Mouse (Mus musculus) cerebellum, adult 2 months (tissue): ENCODE measurements around the gene Ccl3. TPM values are rescaled to one million over a fixed set of nuclear protein-coding genes. Genes with fewer than 3 reads are reported as not detected.

Experiments used
- DNase-seq, 2 experiments: peaks; one replicate each; pipeline ENCODE4 v3.0.0; 2021
- H3K27ac ChIP-seq: fragments of 200-500 bp; 2 replicates; pipeline ENCODE4 v1.5.1; 2012; ENCODE audit warnings: low read length, control low read depth, inconsistent platforms; ENCODE audit not compliant: insufficient read depth
- H3K27me3 ChIP-seq: fragments of 200-500 bp; 2 replicates; pipeline ENCODE4 v1.6.1; 2012; ENCODE audit warnings: inconsistent platforms, mild to moderate bottlenecking, low read length, moderate library complexity; ENCODE audit not compliant: control insufficient read depth, insufficient read depth
- H3K4me1 ChIP-seq: fragments of 200-500 bp; 2 replicates; pipeline ENCODE4 v1.6.1; 2011; ENCODE audit warnings: low read length; ENCODE audit not compliant: control insufficient read depth, insufficient read depth
- H3K4me3 ChIP-seq: fragments of 200-500 bp; replicated peaks from 2 replicates; pipeline ENCODE3; 2011; ENCODE audit warnings: mild to moderate bottlenecking, low read depth, low read length, control low read depth; ENCODE audit not compliant: insufficient read depth
- CTCF ChIP-seq: fragments of 200-500 bp; IDR thresholded peaks from 2 replicates; pipeline ENCODE4 v1.5.1; 2011; ENCODE audit warnings: low read depth, mild to moderate bottlenecking, control low read depth, low read length, moderate library complexity, borderline replicate concordance; ENCODE audit not compliant: insufficient read depth
- POLR2A ChIP-seq: fragments of 200-500 bp; IDR thresholded peaks from 2 replicates; pipeline ENCODE4 v1.6.1; 2011; ENCODE audit warnings: low read length, control low read depth, borderline replicate concordance; ENCODE audit not compliant: insufficient read depth
- WGBS: fragments of 180-500 bp; shearing (Covaris S2); methylation state at CpG from one replicate; pipeline ENCODE4 v1.1.7; 2018; 5-methylcytosine and 5-hydroxymethylcytosine counted together
- polyA plus RNA-seq: library from polyadenylated mRNA; depleted of rRNA; stranded (reverse); fragments of >200 nt; gene quantifications from 2 replicates; pipeline ENCODE4 v1.2.3, GENCODE M21; 2012

Gene Ccl3
- polyA plus RNA-seq, 1 experiment, result 0.25 TPM

DNA sequence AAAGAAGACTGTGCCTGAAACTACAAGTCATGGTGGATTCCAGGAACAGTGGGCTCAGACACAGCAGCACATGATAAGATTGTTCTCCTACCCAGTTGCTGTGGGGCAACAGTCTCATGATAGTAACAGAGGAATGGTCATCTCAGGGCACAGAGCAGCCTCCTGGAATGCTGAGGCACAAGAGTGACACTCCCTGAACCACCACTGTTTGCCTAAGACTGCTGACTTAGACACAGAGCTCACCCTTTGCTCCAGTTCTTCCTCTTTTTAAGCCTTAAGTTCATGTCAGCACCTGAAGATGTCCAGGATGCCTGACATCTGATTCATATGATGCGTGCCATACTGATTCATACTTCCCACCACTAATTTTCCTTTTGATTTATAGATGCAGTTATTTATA, 32.6 kb downstream of the Ccl3 start:
- no peak for TF ChIP-seq POLR2A
- TF ChIP-seq CTCF, result no peak
- Histone ChIP-seq H3K4me1 (no peaks in the 10 kb centered on the region), H3K27ac (no peak overlapping the region), H3K4me3 (no peak overlapping the region), H3K27me3 (no peaks in the 10 kb centered on the region)
- DNase-seq, result no peak
- 94% methylated on average over 1 of the region's 1 CpGs for WGBS

DNA sequence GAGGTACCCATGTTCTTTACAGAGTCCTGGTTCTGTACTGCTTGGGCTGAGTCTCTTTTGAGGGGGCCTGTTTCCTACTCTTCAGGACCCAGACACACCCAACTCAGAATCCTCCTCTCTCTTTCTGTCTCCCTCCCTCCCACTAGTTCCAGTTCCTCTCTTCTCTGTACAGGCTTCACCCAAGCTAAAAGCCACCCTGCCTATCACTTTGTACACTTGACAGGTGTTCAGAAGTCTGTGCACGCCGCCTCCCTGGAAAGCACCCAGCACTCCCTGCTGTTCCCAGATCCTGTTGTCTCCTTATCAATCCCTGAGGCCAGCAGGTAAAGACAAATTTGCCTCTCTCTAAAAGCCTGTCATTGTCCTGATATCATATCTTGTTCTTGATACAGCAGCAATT, 38.3 kb downstream of the Ccl3 start:
- no peak overlapping the region for H3K27ac ChIP-seq
- 0 out of 2 replicates have a peak, but pooled peaks cover 2% of the 10 kb centered on the region for H3K4me1 ChIP-seq
- no peak for DNase-seq
- WGBS, result 35% methylated on average over 2 of the region's 2 CpGs
- H3K27me3 ChIP-seq, result no peaks in the 10 kb centered on the region
- TF ChIP-seq POLR2A (no peak), CTCF (no peak)
- H3K4me3 ChIP-seq, result no peak overlapping the region

DNA sequence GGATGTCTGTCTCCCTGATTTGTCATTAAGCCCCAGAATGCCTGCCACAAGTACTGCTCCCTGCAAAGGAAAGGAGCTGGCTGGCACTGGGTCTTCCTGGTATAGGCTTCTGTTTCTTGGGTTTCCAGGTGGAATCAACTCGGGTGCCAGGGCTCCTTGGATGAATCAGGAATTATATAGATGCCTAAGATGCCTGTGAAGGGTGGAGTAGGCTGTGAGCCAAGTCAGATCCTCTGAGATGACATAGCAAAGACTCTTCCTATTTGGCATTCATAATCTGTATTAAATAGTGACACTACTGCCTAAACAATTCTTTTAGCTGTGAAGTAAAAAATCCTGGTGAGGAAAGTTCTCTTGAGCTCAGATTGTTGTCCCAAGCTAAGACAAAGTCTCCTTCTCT, 42.8 kb downstream of the Ccl3 start:
- H3K4me3 ChIP-seq, result no peak overlapping the region
- 20% methylated on average over 1 of the region's 1 CpGs for WGBS
- H3K4me1 ChIP-seq, result 0 out of 2 replicates have a peak, but pooled peaks cover 2% of the 10 kb centered on the region
- H3K27ac ChIP-seq, result no peak overlapping the region
- TF ChIP-seq POLR2A, result no peak
- TF ChIP-seq CTCF, result no peak
- DNase-seq, result no peak
- H3K27me3 ChIP-seq, result no peaks in the 10 kb centered on the region

DNA sequence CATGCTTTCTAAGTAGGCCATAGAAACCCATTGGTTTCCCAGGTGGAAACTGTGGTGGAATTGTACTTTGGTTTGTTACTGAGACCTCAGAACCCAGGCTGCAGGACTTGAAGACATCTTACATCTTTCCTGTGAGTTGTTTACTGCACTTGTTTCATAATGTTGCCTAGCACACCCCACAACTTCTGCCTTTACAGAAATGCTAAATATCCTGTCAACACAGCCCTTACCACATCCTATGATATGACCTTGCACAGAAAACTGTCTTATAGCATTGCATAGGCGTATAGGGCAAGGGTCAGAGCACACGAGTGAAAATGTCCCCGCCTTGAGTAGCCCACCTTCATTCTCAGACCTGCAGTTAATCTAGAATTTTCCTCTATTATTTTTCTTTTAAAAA, 43.6 kb downstream of the Ccl3 start:
- no peaks in the 10 kb centered on the region for H3K4me1 ChIP-seq
- TF ChIP-seq POLR2A (no peak), CTCF (no peak)
- H3K27ac ChIP-seq, result no peak overlapping the region
- 92% methylated on average over 3 of the region's 3 CpGs for WGBS
- H3K4me3 ChIP-seq, result no peak overlapping the region
- no peaks in the 10 kb centered on the region for H3K27me3 ChIP-seq
- no peak for DNase-seq

DNA sequence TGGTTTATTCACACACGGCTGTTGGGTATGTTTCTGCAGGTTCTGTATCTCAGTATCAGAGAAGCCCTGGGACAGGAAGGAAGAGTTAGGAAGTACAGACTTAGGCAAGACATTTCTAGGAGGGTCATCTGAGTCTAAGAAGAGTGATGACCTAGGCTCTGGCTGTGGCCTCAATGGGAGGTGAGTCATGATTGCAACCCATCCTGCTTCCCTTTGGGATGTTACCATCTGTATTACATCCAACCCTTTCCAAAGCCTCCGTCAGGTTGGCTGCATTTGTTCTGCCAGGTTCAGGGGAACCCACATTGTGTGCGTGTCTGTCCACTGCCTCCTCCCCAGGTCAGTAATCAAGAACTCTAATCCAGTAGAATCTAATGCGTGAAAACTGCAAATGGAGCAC, 44.5 kb downstream of the Ccl3 start:
- 92% methylated on average over 4 of the region's 4 CpGs for WGBS
- Histone ChIP-seq H3K4me1 (no peaks in the 10 kb centered on the region), H3K4me3 (no peak overlapping the region), H3K27me3 (no peaks in the 10 kb centered on the region), H3K27ac (no peak overlapping the region)
- DNase-seq, result no peak
- no peak for TF ChIP-seq POLR2A
- TF ChIP-seq CTCF, result no peak

DNA sequence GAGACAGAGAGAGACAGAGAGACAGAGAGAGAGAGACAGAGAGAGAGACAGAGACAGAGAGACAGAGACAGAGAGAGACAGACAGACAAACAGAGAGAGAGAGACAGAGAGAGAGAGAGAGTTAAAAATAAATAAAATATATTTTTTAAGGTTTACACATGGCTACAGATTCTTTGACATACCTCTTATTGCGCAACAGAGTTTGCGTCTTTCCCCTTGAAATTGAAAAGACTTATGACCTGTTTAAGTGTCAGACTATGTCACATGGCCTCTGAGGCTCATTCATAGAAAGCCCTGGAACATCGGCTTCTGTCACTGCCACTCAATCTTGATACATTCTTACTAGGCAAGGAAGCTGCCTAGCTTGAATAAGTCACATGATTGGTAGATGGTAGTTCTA, 45.8 kb downstream of the Ccl3 start:
- TF ChIP-seq CTCF (no peak), POLR2A (no peak)
- Histone ChIP-seq H3K27me3 (no peaks in the 10 kb centered on the region), H3K4me1 (no peaks in the 10 kb centered on the region), H3K27ac (no peak overlapping the region), H3K4me3 (no peak overlapping the region)
- DNase-seq, result no peak
- WGBS, result 96% methylated on average over 3 of the region's 3 CpGs

DNA sequence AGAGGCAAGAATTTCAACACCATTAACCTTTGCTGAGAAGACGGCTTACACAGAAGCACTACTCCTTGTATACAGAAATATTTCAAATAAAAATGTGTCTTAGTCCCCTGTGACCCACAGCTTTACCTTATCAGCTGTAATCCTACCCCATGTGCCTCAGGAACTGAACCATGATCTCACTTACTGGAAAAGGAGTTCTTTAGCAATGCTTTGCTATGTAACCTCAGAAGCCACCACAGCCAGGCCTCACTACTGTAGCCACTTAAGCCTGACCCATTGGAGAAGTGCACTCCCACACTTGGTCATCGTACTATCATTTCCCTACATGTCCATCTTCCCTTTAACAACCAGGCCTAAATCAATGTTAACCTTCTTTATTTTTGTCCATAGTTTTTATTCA, 48.6 kb downstream of the Ccl3 start:
- WGBS, result 95% methylated on average over 2 of the region's 2 CpGs
- DNase-seq, result no peak
- Histone ChIP-seq H3K27ac (no peak overlapping the region), H3K4me1 (no peaks in the 10 kb centered on the region), H3K27me3 (no peaks in the 10 kb centered on the region), H3K4me3 (no peak overlapping the region)
- no peak for TF ChIP-seq POLR2A
- TF ChIP-seq CTCF, result no peak

DNA sequence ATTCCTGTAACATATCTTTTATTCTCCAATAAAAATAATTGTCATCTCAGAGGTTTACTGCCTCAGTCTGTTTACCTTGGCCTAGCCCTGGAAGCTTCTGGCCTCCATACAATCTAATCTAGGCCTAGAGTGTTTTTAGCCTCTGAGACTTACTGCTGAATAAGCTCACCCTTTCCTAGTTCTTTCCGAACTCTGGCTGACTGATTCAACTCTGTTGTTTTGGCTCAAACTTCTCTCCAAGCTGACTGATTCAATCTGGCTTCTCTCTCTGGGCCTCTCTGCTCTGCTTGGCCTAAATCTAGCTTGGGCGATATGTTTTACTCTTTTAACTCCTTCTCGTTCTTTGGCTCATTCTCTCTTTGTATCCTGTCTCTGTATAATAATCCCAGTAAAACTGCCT, 50.2 kb downstream of the Ccl3 start:
- Histone ChIP-seq H3K4me1 (no peaks in the 10 kb centered on the region), H3K27ac (no peak overlapping the region), H3K4me3 (no peak overlapping the region), H3K27me3 (no peaks in the 10 kb centered on the region)
- DNase-seq, result no peak
- 83% methylated on average over 3 of the region's 3 CpGs for WGBS
- TF ChIP-seq CTCF (no peak), POLR2A (no peak)
